Mouse (Mus musculus) central nervous system, embryonic 14 days (tissue): Measurements from ENCODE around the gene Mtrr. TPM values are rescaled to one million over a fixed set of nuclear protein-coding genes. Genes with fewer than 3 reads are reported as not detected.

Experiments used
- polyA plus RNA-seq: library from polyadenylated mRNA; depleted of rRNA; stranded (reverse); fragments of >200 nt; gene quantifications from 2 replicates; pipeline ENCODE4 v1.2.3, GENCODE M21; 2012; rRNA removed

Mtrr gene
- 13.2 and 14.1 TPM in 2 replicates for polyA plus RNA-seq

GRCm38 (mm10) chr13:68581747-68582516, at the start of gene Mtrr, which contains the start of gene Fastkd3:
Gene Mtrr, minus strand, starts transcription at chr13:68582149.
Gene Fastkd3, plus strand, starts transcription at chr13:68582234.

GRCm38 (mm10) chr13:68597199-68597598, 15.2 kb upstream of the Mtrr start, which contains the start of gene 1700001L19Rik:
Gene 1700001L19Rik, plus strand, starts transcription at chr13:68597421.

Other genes with a start within 250 kb of the Mtrr start
- 25.7 and 26.5 TPM in 2 replicates for gene Fastkd3, start 85 bp upstream of the Mtrr start, polyA plus RNA-seq
- gene 1700001L19Rik, start 15.3 kb upstream of the Mtrr start, polyA plus RNA-seq: 2.5 and 2.8 TPM in 2 replicates